Mouse (Mus musculus) hindbrain, embryonic 16.5 days (tissue): Measurements from ENCODE around the gene Adamts14. TPM values are rescaled to one million over a fixed set of nuclear protein-coding genes. Genes with fewer than 3 reads are reported as not detected.

ENCODE experiments used
- ATAC-seq: fragments of 200-750 bp; cut with Nextera tagmentation; 2 replicates; pipeline ENCODE4 v1.8.0; 2017; ENCODE audit warnings: moderate TSS enrichment, moderate library complexity
- H3K27ac ChIP-seq: fragments of 300-500 bp; sonication (generic); 2 replicates; pipeline ENCODE4 v1.5.1; 2014; ENCODE audit warnings: low read depth, mild to moderate bottlenecking, control low read depth, low read length, moderate library complexity
- H3K27me3 ChIP-seq: fragments of 300-500 bp; sonication (generic); replicated peaks from 2 replicates; pipeline ENCODE4 v1.6.1; 2014; ENCODE audit warnings: low read length; ENCODE audit not compliant: control insufficient read depth, insufficient read depth
- H3K36me3 ChIP-seq: fragments of 300-500 bp; sonication (generic); 2 replicates; pipeline ENCODE4 v1.6.1; 2014; ENCODE audit warnings: mild to moderate bottlenecking, low read length, moderate library complexity, mixed read lengths; ENCODE audit not compliant: control insufficient read depth, insufficient read depth
- H3K4me1 ChIP-seq: fragments of 300-500 bp; sonication (generic); 2 replicates; pipeline ENCODE4 v1.6.1; 2014; ENCODE audit warnings: low read depth, low read length; ENCODE audit not compliant: control insufficient read depth, insufficient read depth
- H3K4me2 ChIP-seq: fragments of 300-500 bp; sonication (generic); 2 replicates; pipeline ENCODE4 v1.6.1; 2014; ENCODE audit warnings: mild to moderate bottlenecking, low read length, control low read depth, moderate library complexity
- H3K4me3 ChIP-seq: fragments of 300-500 bp; sonication (generic); 2 replicates; pipeline ENCODE4 v1.5.1; 2014; ENCODE audit warnings: mild to moderate bottlenecking, low read length, control low read depth, moderate library complexity
- H3K9ac ChIP-seq: fragments of 300-500 bp; sonication (generic); 2 replicates; pipeline ENCODE4 v1.6.1; 2014; ENCODE audit warnings: low read depth, mild to moderate bottlenecking, control low read depth, low read length, moderate library complexity
- H3K9me3 ChIP-seq: fragments of 300-500 bp; sonication (generic); 2 replicates; pipeline ENCODE4 v1.6.1; 2014; ENCODE audit warnings: mild to moderate bottlenecking, low read length, moderate library complexity; ENCODE audit not compliant: control insufficient read depth
- whole genome bisulfite sequencing: fragments of 180-500 bp; shearing (Covaris S2); extraction: QIAGEN DNeasy Blood & Tissue Kit; methylation state at CpG from one replicate; pipeline ENCODE4 v1.1.7; 2014; 5-methylcytosine and 5-hydroxymethylcytosine counted together
- polyA plus RNA-seq: library from polyadenylated mRNA; unstranded; fragments of >200 nt; fragmentation: Nextera tagmentation; extraction: Ambion mirVana; gene quantifications from 2 replicates; pipeline ENCODE4 v1.2.1, GENCODE M21; 2015

Gene Adamts14
- polyA plus RNA-seq = 0.29 and 0.55 TPM in 2 replicates

DNA sequence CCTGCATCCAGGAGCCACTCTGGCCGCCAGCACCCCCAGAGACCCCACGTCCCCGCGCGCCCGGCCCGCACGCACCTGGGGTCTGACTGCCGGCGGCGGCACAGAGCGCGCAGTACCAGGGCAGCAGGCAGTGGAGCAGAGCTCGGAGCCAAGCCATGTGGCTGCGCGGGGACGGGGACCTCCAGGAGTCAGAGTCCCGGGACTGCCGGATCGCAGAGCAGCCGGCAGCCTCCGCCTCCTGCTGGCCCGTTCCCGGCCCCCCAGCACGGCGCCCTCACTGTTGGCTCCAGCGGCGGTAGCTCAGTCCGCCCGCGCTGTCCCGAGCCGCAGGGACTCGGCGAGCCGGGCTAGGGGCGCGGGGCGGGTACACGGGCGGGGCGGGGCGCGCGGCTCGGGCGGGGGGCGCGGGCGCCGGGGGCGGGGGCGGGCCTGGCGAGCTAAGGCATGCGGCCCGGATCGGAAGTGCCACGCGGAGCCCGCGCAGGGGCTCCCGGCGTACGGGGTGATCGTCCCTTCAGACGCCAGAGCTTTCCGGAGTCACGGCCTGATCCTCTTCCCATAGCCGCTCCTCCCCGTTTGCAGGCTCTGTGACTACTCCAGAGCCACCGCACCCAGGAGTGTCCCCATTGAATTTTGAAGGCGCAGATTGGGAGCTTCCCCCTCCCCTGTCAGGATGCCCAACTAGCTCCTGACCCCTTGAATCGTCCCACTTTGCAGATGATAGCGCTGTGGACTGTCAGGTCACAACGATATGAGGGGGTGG lies at the start of gene Adamts14:
Adamts14 (minus strand) TSS at position 358 of the 763 bp plus-strand sequence.
- Histone ChIP-seq H3K4me3 (peak within 1 kb of the TSS; percentile 59), H3K27ac (0 out of 2 replicates have a peak within 1 kb of the TSS, but pooled peaks have one; percentile 7), H3K36me3 (no peaks in the 10 kb centered on the region), H3K4me1 (peaks cover 7% of the 10 kb centered on the region), H3K4me2 (peak within 1 kb of the TSS; percentile 98), H3K9ac (peak within 1 kb of the TSS; percentile 69), H3K9me3 (no peaks in the 10 kb centered on the region), H3K27me3 (peaks cover 3% of the 10 kb centered on the region; the same call in 1 of the 2 replicates)
- WGBS = 2% methylated on average over 45 of the region's 75 CpGs
- peak; percentile 55 for ATAC-seq

DNA sequence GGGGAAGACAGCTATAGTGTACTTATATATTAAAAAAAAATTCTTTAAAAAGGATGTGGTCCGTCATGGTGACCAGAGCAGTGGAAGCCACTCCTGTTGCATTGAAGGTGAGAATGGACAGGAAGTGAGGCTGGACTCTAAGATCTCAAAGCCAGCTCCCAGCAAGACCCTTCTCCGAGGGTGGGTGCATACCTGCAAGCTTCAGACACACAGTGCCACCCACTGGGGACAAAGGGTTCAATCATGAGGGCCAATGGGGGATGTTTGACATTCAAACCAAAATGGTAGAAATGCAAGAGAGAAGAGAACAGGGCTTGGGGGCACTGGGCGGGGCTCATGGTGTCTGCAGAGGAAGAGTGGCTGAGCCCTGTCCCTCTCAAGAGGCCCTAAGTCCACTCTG lies 45.3 kb upstream of the Adamts14 start:
- Histone ChIP-seq H3K4me2 (no peak overlapping the region), H3K9ac (no peak overlapping the region), H3K9me3 (peaks cover 5% of the 10 kb centered on the region), H3K27me3 (no peaks in the 10 kb centered on the region), H3K4me3 (no peak overlapping the region), H3K36me3 (peaks cover 4% of the 10 kb centered on the region; the same call in 1 of the 2 replicates), H3K4me1 (no peaks in the 10 kb centered on the region), H3K27ac (no peak overlapping the region)
- WGBS = 91% methylated on average over 3 of the region's 3 CpGs
- ATAC-seq = no peak

DNA sequence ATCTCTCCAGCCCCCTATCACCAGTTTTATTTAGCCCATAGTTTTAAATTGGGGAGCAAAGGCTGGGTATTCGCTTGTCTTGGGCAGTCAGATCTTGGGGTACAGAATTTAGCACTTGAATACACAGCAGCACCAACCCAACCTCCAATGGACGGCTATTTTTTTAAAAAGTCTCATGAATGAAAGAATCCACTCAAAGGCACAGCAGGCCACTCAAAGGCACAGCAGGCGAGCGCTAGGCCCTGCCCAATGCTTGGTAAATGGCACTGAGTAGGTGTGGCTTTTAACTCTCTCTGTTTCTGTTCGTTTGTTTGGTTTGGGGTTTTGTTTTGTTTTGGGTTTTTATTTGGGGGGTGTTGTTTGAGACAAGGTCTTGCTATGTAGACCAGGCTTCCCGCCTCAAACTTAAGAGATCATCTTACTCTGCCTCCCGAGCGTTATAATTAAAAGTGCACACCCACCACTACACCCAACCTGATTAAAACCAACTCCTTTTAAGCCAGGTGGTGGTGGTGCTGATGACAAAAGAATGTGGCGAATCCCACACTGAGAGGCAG lies 42.2 kb upstream of the Adamts14 start:
- ATAC-seq = no peak
- no peak overlapping the region for H3K9ac ChIP-seq
- H3K4me3 ChIP-seq = no peak overlapping the region
- no peaks in the 10 kb centered on the region for H3K4me1 ChIP-seq
- no peak overlapping the region for H3K27ac ChIP-seq
- H3K4me2 ChIP-seq = no peak overlapping the region
- no peaks in the 10 kb centered on the region for H3K27me3 ChIP-seq
- no peaks in the 10 kb centered on the region for H3K9me3 ChIP-seq
- 30% methylated on average over 9 of the region's 9 CpGs for WGBS
- no peaks in the 10 kb centered on the region for H3K36me3 ChIP-seq

DNA sequence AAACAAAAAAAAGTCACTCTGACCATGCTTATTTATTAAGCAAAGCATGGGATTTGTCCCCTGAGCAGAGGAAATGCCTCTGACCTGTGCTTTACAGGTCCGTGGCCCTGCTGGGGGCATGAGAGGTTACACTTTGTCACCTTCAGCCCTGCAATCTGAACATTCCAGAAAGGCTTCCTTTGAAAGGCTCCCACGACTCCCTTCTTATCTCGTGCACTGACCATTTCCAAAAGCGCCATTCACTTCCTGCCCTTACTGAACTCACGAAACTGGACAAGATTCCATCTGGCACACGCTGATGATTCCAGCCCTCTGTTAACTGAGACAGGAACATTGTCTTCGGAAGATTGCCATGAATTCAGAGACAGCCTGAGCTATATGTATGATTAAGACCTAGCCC lies 40.5 kb upstream of the Adamts14 start:
- Histone ChIP-seq H3K9me3 (no peaks in the 10 kb centered on the region), H3K4me1 (no peaks in the 10 kb centered on the region), H3K4me3 (no peak overlapping the region), H3K9ac (no peak overlapping the region), H3K36me3 (no peaks in the 10 kb centered on the region), H3K4me2 (no peak overlapping the region), H3K27ac (no peak overlapping the region), H3K27me3 (no peaks in the 10 kb centered on the region)
- ATAC-seq = no peak
- WGBS = 77% methylated on average over 7 of the region's 7 CpGs

DNA sequence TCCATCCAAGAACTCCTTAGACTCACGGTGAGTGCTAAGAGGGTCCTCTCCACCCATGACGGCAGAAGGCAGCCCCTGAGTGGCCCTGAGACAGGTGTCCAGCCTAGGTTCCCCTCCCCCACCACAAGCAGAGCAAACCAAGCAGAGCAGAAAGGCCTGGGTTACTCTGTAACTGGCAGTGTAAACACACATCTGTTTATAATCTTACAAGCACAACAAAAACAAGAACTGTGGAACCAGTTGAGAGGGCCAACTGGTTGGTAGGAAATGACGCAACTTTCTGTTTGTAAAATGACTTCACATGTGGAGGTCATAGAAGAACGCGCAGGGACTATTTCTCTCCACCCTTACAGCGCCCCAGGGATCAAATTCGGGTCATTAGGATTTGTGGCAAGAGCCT lies 39.5 kb upstream of the Adamts14 start:
- 67% methylated on average over 7 of the region's 7 CpGs for WGBS
- ATAC-seq = no peak
- no peaks in the 10 kb centered on the region for H3K4me1 ChIP-seq
- no peak overlapping the region for H3K4me3 ChIP-seq
- no peak overlapping the region for H3K4me2 ChIP-seq
- no peak overlapping the region for H3K9ac ChIP-seq
- no peaks in the 10 kb centered on the region for H3K36me3 ChIP-seq
- H3K27me3 ChIP-seq = no peaks in the 10 kb centered on the region
- no peaks in the 10 kb centered on the region for H3K9me3 ChIP-seq
- H3K27ac ChIP-seq = no peak overlapping the region

DNA sequence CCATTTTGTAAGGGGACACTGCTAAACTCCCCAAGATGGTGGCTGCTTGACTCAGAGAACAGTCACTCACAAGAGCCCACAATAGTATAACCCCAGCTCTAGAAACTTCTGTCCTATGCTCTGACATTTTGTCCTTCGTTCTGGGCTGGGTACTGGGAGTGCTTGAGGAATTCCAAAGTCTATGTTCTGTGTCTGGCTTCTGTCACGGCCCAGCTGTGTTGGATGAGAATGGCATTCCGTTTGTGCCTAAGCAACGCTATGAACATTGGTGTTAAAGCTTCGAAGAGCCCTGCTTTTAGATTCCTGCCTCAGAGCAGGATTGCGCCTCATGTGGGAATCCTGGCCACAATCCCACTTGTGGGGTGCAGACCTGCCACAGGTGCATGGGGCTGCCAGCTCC lies 38.9 kb upstream of the Adamts14 start:
- no peak for ATAC-seq
- H3K4me1 ChIP-seq = no peaks in the 10 kb centered on the region
- no peaks in the 10 kb centered on the region for H3K9me3 ChIP-seq
- H3K4me2 ChIP-seq = no peak overlapping the region
- no peak overlapping the region for H3K27ac ChIP-seq
- no peaks in the 10 kb centered on the region for H3K36me3 ChIP-seq
- no peak overlapping the region for H3K4me3 ChIP-seq
- no peaks in the 10 kb centered on the region for H3K27me3 ChIP-seq
- H3K9ac ChIP-seq = no peak overlapping the region
- 83% methylated on average over 6 of the region's 6 CpGs for WGBS

DNA sequence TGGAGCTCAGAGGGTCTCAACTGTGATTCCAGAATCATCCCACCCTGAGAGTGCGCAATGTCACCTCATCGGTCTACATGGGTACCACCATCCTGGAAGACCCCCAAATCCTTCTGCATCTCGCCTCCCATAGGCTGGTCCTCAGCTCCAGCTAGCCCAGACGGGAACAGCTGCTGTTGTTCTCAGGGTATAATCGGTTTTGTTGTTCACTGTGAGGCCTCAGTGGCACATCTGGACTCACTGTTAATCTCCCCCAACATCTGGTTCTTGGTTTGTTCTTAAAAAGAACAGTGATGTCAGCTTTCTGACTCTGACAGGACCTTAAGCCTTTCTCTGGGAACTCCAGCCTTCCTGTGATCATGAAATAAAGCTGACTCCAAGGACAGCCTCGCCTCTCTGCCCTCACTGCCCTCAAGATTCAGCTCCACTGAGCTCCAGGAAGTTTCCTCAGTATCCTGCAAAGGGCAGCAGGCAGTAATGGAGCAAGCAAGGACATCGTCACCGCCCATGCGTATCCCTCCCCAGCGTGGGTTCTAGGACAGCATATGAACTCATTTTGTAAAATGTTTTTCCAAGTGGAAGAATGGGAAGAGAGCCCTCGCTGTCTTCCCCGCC lies 35.6 kb upstream of the Adamts14 start:
- Histone ChIP-seq H3K4me2 (no peak overlapping the region), H3K9ac (no peak overlapping the region), H3K36me3 (no peaks in the 10 kb centered on the region), H3K4me1 (no peaks in the 10 kb centered on the region), H3K4me3 (no peak overlapping the region), H3K27ac (no peak overlapping the region), H3K9me3 (no peaks in the 10 kb centered on the region), H3K27me3 (no peaks in the 10 kb centered on the region)
- ATAC-seq = no peak
- WGBS = 63% methylated on average over 12 of the region's 12 CpGs

DNA sequence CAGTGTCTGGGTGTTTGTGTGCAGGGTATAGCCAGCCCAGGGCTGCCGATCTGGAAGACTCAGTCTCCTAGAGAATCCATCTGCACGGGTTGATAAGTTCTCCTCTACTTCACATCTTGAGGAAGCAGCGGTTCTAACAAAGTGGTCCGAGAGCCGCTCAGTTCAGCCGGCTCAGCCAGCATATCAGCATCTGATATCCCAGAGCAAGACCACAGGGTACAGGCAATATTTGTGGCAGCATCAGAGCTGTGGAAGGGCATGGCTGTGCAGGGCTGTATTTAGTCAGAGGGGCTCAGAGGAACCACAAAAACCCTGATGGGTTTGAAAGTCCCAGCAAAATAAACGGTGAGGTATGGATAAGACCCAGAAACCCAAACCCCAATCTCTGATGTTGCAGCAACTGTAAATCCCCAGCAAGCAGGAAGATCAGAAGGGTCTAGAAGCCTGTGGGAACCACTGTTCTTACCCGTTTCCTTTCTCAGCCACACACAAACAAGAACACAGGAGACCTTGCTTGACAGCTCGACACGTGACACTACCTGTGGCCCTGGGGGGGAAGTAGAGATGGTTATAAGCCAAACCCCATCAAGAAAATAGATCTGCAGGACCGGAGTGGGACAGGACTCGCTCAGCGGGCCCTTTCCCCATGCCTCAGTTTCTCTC lies 32.8 kb upstream of the Adamts14 start:
- Histone ChIP-seq H3K4me1 (no peaks in the 10 kb centered on the region), H3K27ac (no peak overlapping the region)
- 81% methylated on average over 13 of the region's 13 CpGs for WGBS

DNA sequence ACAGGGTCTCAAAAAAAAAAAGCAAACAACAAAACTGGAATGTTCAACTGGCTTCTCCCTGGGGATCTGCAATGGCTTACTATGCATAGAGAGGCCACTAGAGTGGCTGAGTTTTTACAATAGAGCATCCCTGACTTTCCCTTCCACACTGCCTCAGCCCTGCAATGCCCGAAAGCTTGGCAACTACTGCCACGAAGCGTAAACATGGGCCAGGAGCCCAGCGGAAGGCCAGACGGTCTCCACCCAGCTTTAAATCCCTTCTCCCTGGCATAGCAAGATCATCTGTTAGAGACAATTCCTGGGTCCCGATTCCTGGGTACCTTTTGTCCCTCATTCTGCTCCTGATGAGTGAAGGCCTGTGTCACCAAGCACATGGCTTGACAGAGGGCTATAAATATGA lies 30.8 kb upstream of the Adamts14 start:
- Histone ChIP-seq H3K4me1 (no peaks in the 10 kb centered on the region), H3K27ac (no peak overlapping the region), H3K9me3 (no peaks in the 10 kb centered on the region), H3K4me3 (no peak overlapping the region), H3K4me2 (no peak overlapping the region), H3K36me3 (no peaks in the 10 kb centered on the region), H3K27me3 (no peaks in the 10 kb centered on the region), H3K9ac (no peak overlapping the region)
- no peak for ATAC-seq
- WGBS = 62% methylated on average over 6 of the region's 6 CpGs

More for the DNA sequence above, 32.8 kb upstream of the Adamts14 start:
- H3K27me3 ChIP-seq = no peaks in the 10 kb centered on the region
- no peaks in the 10 kb centered on the region for H3K36me3 ChIP-seq
- H3K4me2 ChIP-seq = no peak overlapping the region
- no peak for ATAC-seq
- H3K4me3 ChIP-seq = no peak overlapping the region
- H3K9ac ChIP-seq = no peak overlapping the region
- no peaks in the 10 kb centered on the region for H3K9me3 ChIP-seq
